18 mouse cellular contexts compared by ENCODE assay signal in the genomic region with DNA sequence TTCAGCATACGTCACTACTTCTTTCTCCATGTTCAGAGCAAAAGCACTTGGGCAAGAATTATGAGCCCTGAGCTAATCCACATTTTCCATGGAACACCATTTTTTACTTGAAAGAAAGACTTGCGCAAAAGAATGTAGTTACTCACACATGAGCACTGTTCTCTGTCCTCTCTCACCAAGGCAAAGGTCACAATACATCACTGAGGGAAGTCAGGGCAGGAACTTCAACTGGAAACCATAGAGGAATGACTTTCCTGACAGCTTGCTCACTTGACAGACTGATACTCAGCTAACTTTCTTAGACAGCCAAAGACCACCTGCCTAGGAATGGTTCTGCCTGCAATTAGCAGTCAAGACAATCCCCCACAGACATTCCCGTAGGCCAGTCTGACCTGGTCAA.
"Had no signal": no experiment of that assay in that cellular context is flagged by ENCODE, and none has a peak within 500 bp of the region (broad histone marks: within the 10 kb centered on the region; RNA-seq: fewer than 3 reads in every experiment).

No protein-coding gene starts in this region.

- H3K27me3 ChIP-seq: limb, embryonic 12.5 days; limb, embryonic 15.5 days; megakaryocyte, embryonic 14.5 days; neural tube, embryonic 12.5 days; neural tube, embryonic 15.5 days had no signal

- H3K9ac ChIP-seq: limb, embryonic 12.5 days; limb, embryonic 15.5 days; liver, embryonic 14.5 days; liver, postnatal 0 days; lung, embryonic 14.5 days; neural tube, embryonic 12.5 days; neural tube, embryonic 15.5 days had no signal

- H3K4me1 ChIP-seq: limb, embryonic 12.5 days; limb, embryonic 15.5 days; megakaryocyte, embryonic 14.5 days; midbrain, embryonic 10.5 days; neural tube, embryonic 12.5 days had no signal

- H3K4me2 ChIP-seq: limb, embryonic 12.5 days; limb, embryonic 15.5 days; liver, embryonic 11.5 days; lung, embryonic 14.5 days; neural tube, embryonic 12.5 days; neural tube, embryonic 15.5 days had no signal

- H3K36me3 ChIP-seq: limb, embryonic 12.5 days; limb, embryonic 15.5 days; midbrain, embryonic 10.5 days; neural tube, embryonic 12.5 days; neural tube, embryonic 15.5 days had no signal

- H3K4me3 ChIP-seq: left cerebral cortex, adult 2 months; limb, embryonic 12.5 days; limb, embryonic 15.5 days; megakaryocyte, embryonic 14.5 days; midbrain, embryonic 10.5 days; neural tube, embryonic 12.5 days; neural tube, embryonic 15.5 days had no signal

- DNase-seq: layer of hippocampus, postnatal 36 days; liver, postnatal 0 days; lung, embryonic 14.5 days; midbrain, embryonic 14.5 days; right cerebral cortex, postnatal 25 days; thymus, adult 18-20 months; thymus, postnatal 36 days had no signal

- H3K9me3 ChIP-seq: limb, embryonic 12.5 days; limb, embryonic 15.5 days; neural tube, embryonic 12.5 days had no signal

- H3K27ac ChIP-seq: left cerebral cortex, adult 2 months; limb, embryonic 12.5 days; limb, embryonic 15.5 days; liver, embryonic 14.5 days; macrophage; midbrain, embryonic 10.5 days; neural tube, embryonic 12.5 days; neural tube, embryonic 15.5 days had no signal

- ATAC-seq: liver, postnatal 0 days; lung, postnatal 0 days had no signal
